Mouse (Mus musculus): ENCODE results near the gene Prdx6b. TPM values are rescaled to one million over a fixed set of nuclear protein-coding genes. Genes with fewer than 3 reads are reported as not detected.

Gene Prdx6b
- total RNA-seq, 2 experiments from 2014 or later = not detected

GRCm38 (mm10) chr2:80327272-80327671, 35.0 kb downstream of the Prdx6b start:
- no peak for DNase-seq

DNA sequence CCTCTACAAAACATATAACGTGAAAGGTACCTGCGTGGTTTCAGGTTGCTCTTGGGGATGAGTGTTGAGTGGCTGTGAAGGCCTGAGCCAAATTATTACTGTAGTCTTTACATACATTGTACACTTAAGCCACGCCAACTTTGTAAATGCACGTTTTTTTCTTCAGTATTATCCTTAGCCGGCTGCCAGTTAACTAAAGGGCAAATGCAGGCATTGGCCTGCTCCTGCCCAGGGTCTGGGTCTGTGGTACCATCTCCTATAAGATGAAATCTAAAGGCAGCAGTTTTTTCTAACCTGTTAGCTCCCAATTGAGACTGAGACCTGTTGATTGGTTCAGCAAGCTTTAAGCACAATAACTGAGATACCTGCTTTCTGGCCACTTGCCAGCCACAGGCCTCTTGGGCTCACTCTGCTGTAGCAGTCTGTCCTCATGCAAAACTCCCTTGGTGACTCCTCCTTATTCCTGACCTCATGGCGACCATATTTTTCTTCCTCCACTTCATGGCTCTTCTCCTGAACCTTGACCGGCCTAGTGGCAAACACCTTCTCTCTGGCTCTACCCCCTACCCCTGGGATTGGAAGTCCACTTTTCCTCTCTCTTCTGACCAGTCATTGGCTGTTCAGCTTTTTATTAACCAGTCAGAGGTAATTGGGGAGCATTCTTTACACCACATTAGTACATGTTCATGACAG, 36.8 kb downstream of the Prdx6b start:
- DNase-seq = no peak

DNA sequence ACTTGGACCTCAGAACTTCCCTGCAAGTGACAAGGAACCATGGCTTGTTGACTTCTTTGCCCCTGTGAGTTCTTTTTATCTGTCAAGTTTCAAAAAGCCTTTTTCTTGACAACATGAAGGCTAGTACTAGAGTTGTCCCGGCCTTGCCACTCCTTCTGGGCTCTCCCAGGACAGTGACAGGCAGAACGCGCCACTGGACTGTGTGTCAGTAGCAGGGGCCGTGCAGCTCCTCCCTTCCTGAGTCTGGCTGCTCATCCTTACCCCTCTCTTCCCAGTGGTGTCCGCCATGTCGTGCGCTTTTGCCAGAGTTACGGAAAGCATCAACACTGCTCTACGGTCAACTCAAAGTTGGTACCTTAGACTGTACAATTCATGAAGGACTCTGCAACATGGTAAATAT, 48.3 kb downstream of the Prdx6b start:
- no peak for DNase-seq

Other genes starting within 250 kb of the Prdx6b start
- 1 to 10 TPM; 1.4 to 3.8 TPM for gene Pde1a, start 163.0 kb upstream of the Prdx6b start, total RNA-seq (2021)
- gene Dnajc10, start 23.0 kb downstream of the Prdx6b start, total RNA-seq (2021) = 10 to 100 TPM; 19.8 to 20.0 TPM
- 10 to 100 TPM; 29.5 to 41.9 TPM for gene Frzb, start 155.2 kb downstream of the Prdx6b start, total RNA-seq (2021)

Measured in gastrocnemius, postnatal 25 days (tissue).